In the genomic region with DNA sequence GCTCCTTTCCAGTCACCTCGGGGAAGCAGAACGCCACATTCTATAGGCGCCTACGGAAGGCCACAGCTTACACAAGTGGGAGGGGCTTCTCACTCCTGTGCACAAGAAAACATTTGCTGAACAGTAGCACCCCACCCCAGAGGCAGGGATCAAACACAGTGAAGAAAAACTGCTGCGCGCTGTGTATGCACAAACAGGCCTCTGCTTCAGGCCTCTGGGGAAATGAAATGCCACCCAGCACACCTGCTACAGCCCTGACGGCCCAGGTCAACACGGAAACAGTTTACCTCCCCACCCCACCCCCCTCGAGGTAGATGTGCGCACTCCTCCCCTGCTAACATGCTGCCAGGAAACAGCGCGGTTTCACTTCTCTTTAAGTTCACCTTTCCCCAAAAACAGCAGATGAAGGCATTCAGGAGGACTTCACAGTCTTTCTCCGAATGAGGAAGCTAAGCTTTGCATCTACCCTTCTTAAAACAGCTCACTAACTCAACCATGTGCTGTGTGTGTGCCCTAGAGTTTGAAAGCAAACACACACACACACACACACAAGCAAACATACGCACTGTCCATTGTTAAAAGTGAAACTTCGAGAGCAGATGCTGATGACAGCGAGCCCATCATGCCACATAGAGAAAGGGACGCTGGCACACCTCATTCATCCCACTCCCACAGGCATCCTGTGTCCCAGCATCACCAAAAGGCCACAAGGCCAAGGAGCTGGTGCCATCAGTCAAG, we compare ENCODE assay signal across 8 mouse cellular contexts. TPM values are rescaled to one million over a fixed set of nuclear protein-coding genes. Genes with fewer than 3 reads are reported as not detected.
DNase-seq lines count a peak whose midpoint lies in the region; ATAC-seq and TF ChIP-seq lines count a peak whose summit lies in the region.

No protein-coding gene starts in this region.

- no peak overlapping the region for H3K9ac ChIP-seq in intestine, postnatal 0 days (ENCODE audit: low read depth, low read length)

- no peak for TF ChIP-seq CTCF in gastrocnemius, adult 2 months (IDR thresholded peaks at IDR 0.05)
- TF ChIP-seq CTCF in intestine, postnatal 0 days (IDR thresholded peaks at IDR 0.05; ENCODE audit: low read depth) = no peak

- WGBS in intestine, postnatal 0 days = 24% methylated on average over 17 of the region's 17 CpGs

- H3K4me1 ChIP-seq in intestine, postnatal 0 days (replicated peaks; ENCODE audit: control insufficient read depth, insufficient read depth, low read length) = peaks cover 36% of the 10 kb centered on the region

- no peak for DNase-seq in gastrocnemius, adult 2 months
- no peak for DNase-seq in gastrocnemius, postnatal 25 days
- DNase-seq in naive thymus-derived CD4-positive, alpha-beta T cell, adult 2 months (ENCODE audit: low read depth) = peak; percentile 87
- no peak for DNase-seq in adrenal gland, postnatal 36 days
- no peak for DNase-seq in layer of hippocampus, adult 9-10 months (ENCODE audit: low spot score)
- DNase-seq in layer of hippocampus, adult 9-11 months = no peak

- H3K27ac ChIP-seq in gastrocnemius, adult 2 months = peak overlapping the region; percentile 63
- H3K27ac ChIP-seq in intestine, postnatal 0 days (ENCODE audit: low read depth, low read length) = peak overlapping the region; percentile 41; the same call in 1 of the 2 replicates

- H3K9me3 ChIP-seq in intestine, postnatal 0 days (ENCODE audit: control insufficient read depth) = no peaks in the 10 kb centered on the region

- no peaks in the 10 kb centered on the region for H3K27me3 ChIP-seq in intestine, postnatal 0 days (replicated peaks; ENCODE audit: control insufficient read depth, insufficient read depth, low read length)

- no peaks in the 10 kb centered on the region for H3K36me3 ChIP-seq in intestine, postnatal 0 days (ENCODE audit: control insufficient read depth, insufficient read depth)

- peak; percentile 75 for ATAC-seq in activated CD4-positive, CD25-positive, alpha-beta regulatory T cell, adult 4 months
- ATAC-seq in intestine, postnatal 0 days = peak; percentile 53

- no peak overlapping the region for H3K4me3 ChIP-seq in gastrocnemius, adult 2 months
- H3K4me3 ChIP-seq in intestine, postnatal 0 days (ENCODE audit: low read depth, low read length) = no peak overlapping the region

- H3K4me2 ChIP-seq in intestine, postnatal 0 days (replicated peaks; ENCODE audit: low read depth) = peak overlapping the region; percentile 24

- intact Hi-C loops in gastrocnemius, adult 2 months (cut with DNase I) = no loop called here

RNA-seq across cellular contexts. Expression of a gene that starts 13.7 kb away (rescaled TPM):
- total RNA-seq in gastrocnemius, adult 2 months (2021) = 10 to 100 TPM; 29.7 to 40.0 TPM
- total RNA-seq in gastrocnemius, postnatal 25 days (2021) = 10 to 100 TPM; 25.5 to 28.1 TPM
- 10 to 100 TPM; 50.8 to 62.0 TPM for polyA plus RNA-seq in activated CD4-positive, CD25-positive, alpha-beta regulatory T cell, adult 4 months (2017; shearing (Covaris generic))
- 39.2 and 40.7 TPM in 2 replicates for polyA plus RNA-seq in intestine, postnatal 0 days (2015; fragmentation: Nextera tagmentation; extraction: Ambion mirVana)
- 100 to 1,000 TPM; 104 to 108 TPM for total RNA-seq in adrenal gland, postnatal 36 days (2021)
